Mouse (Mus musculus): ENCODE results near the gene Rpgr. TPM values are rescaled to one million over a fixed set of nuclear protein-coding genes. Genes with fewer than 3 reads are reported as not detected.

Rpgr gene
- 3.3 and 4.3 TPM in 2 replicates for polyA plus RNA-seq (2015; fragmentation: Nextera tagmentation; extraction: Ambion mirVana)

GRCm38 (mm10) chrX:10216410-10216949, at the start of gene Rpgr:
Gene Rpgr (minus strand): TSS chrX:10216920.
- WGBS (ENCODE audit: insufficient replicate concordance), result 11% methylated on average over 35 of the region's 47 CpGs
- Histone ChIP-seq H3K4me3 (replicated peaks) (peak within 1 kb of the TSS; percentile 65), H3K27ac (no peak within 1 kb of the TSS), H3K4me1 (replicated peaks) (no peaks in the 10 kb centered on the region), H3K4me2 (peak within 1 kb of the TSS; percentile 55), H3K9me3 (replicated peaks) (no peaks in the 10 kb centered on the region), H3K9ac (peak within 1 kb of the TSS; percentile 61), H3K27me3 (no peaks in the 10 kb centered on the region), H3K36me3 (no peaks in the 10 kb centered on the region)
- DNase-seq (peak; percentile 78), ATAC-seq (ENCODE audit: low read depth) (peak; percentile 96)

GRCm38 (mm10) chrX:10258260-10258659, 41.5 kb upstream of the Rpgr start:
- H3K4me1 ChIP-seq (replicated peaks), result no peaks in the 10 kb centered on the region
- H3K27me3 ChIP-seq, result no peaks in the 10 kb centered on the region
- WGBS (ENCODE audit: insufficient replicate concordance), result 57% methylated on average over 5 of the region's 5 CpGs
- no peak overlapping the region for H3K27ac ChIP-seq
- DNase-seq, result no peak
- no peak overlapping the region for H3K9ac ChIP-seq
- no peak for ATAC-seq (ENCODE audit: low read depth)
- H3K4me2 ChIP-seq, result no peak overlapping the region
- no peaks in the 10 kb centered on the region for H3K36me3 ChIP-seq
- no peak overlapping the region for H3K4me3 ChIP-seq (replicated peaks)
- H3K9me3 ChIP-seq (replicated peaks), result no peaks in the 10 kb centered on the region

GRCm38 (mm10) chrX:10257774-10258173, 41.1 kb upstream of the Rpgr start:
- ATAC-seq (ENCODE audit: low read depth) (no peak), DNase-seq (no peak)
- Histone ChIP-seq H3K36me3 (no peaks in the 10 kb centered on the region), H3K4me2 (no peak overlapping the region), H3K4me3 (replicated peaks) (no peak overlapping the region), H3K9me3 (replicated peaks) (no peaks in the 10 kb centered on the region), H3K9ac (no peak overlapping the region), H3K27ac (no peak overlapping the region), H3K4me1 (replicated peaks) (no peaks in the 10 kb centered on the region), H3K27me3 (no peaks in the 10 kb centered on the region)
- 77% methylated on average over 1 of the region's 1 CpGs for WGBS (ENCODE audit: insufficient replicate concordance)

GRCm38 (mm10) chrX:10251852-10252504, 35.3 kb upstream of the Rpgr start, which contains the start of gene Otc:
Gene Otc (plus strand): TSS chrX:10252305.
- no peak for DNase-seq
- Histone ChIP-seq H3K4me2 (peak within 1 kb of the TSS; percentile 21; the same call in 1 of the 2 replicates), H3K27me3 (no peaks in the 10 kb centered on the region), H3K4me3 (replicated peaks) (no peak within 1 kb of the TSS), H3K4me1 (replicated peaks) (no peaks in the 10 kb centered on the region), H3K27ac (no peak within 1 kb of the TSS), H3K9me3 (replicated peaks) (no peaks in the 10 kb centered on the region), H3K9ac (no peak within 1 kb of the TSS), H3K36me3 (no peaks in the 10 kb centered on the region)
- ATAC-seq (ENCODE audit: low read depth), result peak; percentile 45; the same call in 1 of the 2 replicates
- WGBS (ENCODE audit: insufficient replicate concordance), result 33% methylated on average over 2 of the region's 2 CpGs

- Histone ChIP-seq H3K36me3 (no peaks in the 10 kb centered on the region), H3K4me2 (no peak overlapping the region), H3K4me1 (replicated peaks) (no peaks in the 10 kb centered on the region), H3K27me3 (no peaks in the 10 kb centered on the region), H3K9me3 (replicated peaks) (no peaks in the 10 kb centered on the region), H3K27ac (no peak overlapping the region), H3K9ac (no peak overlapping the region), H3K4me3 (replicated peaks) (no peak overlapping the region)
- ATAC-seq (ENCODE audit: low read depth) (no peak), DNase-seq (no peak)
These were observed 34.6 kb upstream of the Rpgr start for GRCm38 (mm10) chrX:10251357-10251756.

- no peak overlapping the region for H3K27ac ChIP-seq
- H3K9ac ChIP-seq, result no peak overlapping the region
- no peaks in the 10 kb centered on the region for H3K36me3 ChIP-seq
- H3K27me3 ChIP-seq, result no peaks in the 10 kb centered on the region
- no peak for ATAC-seq (ENCODE audit: low read depth)
- H3K4me2 ChIP-seq, result no peak overlapping the region
- H3K4me3 ChIP-seq (replicated peaks), result no peak overlapping the region
- WGBS (ENCODE audit: insufficient replicate concordance), result 58% methylated on average over 3 of the region's 3 CpGs
- no peaks in the 10 kb centered on the region for H3K9me3 ChIP-seq (replicated peaks)
- no peak for DNase-seq
- H3K4me1 ChIP-seq (replicated peaks), result no peaks in the 10 kb centered on the region
These were observed 27.2 kb upstream of the Rpgr start for GRCm38 (mm10) chrX:10243916-10244315.

- Histone ChIP-seq H3K27me3 (no peaks in the 10 kb centered on the region), H3K4me3 (replicated peaks) (no peak overlapping the region), H3K4me1 (replicated peaks) (no peaks in the 10 kb centered on the region), H3K4me2 (no peak overlapping the region), H3K36me3 (no peaks in the 10 kb centered on the region), H3K9me3 (replicated peaks) (no peaks in the 10 kb centered on the region), H3K9ac (no peak overlapping the region), H3K27ac (no peak overlapping the region)
- 47% methylated on average over 4 of the region's 4 CpGs for WGBS (ENCODE audit: insufficient replicate concordance)
- DNase-seq (no peak), ATAC-seq (ENCODE audit: low read depth) (peak; percentile 47; the same call in 1 of the 2 replicates)
These were observed 22.8 kb upstream of the Rpgr start for GRCm38 (mm10) chrX:10239515-10239914.

- no peaks in the 10 kb centered on the region for H3K36me3 ChIP-seq
- H3K27ac ChIP-seq, result no peak overlapping the region
- ATAC-seq (ENCODE audit: low read depth), result no peak
- no peaks in the 10 kb centered on the region for H3K9me3 ChIP-seq (replicated peaks)
- no peaks in the 10 kb centered on the region for H3K4me1 ChIP-seq (replicated peaks)
- no peak overlapping the region for H3K4me3 ChIP-seq (replicated peaks)
- H3K27me3 ChIP-seq, result no peaks in the 10 kb centered on the region
- H3K4me2 ChIP-seq, result no peak overlapping the region
- no peak for DNase-seq
- 27% methylated on average over 3 of the region's 3 CpGs for WGBS (ENCODE audit: insufficient replicate concordance)
- no peak overlapping the region for H3K9ac ChIP-seq
These were observed 17.9 kb upstream of the Rpgr start for GRCm38 (mm10) chrX:10234617-10235016.

GRCm38 (mm10) chrX:10233051-10233450, 16.3 kb upstream of the Rpgr start:
- Histone ChIP-seq H3K27me3 (no peaks in the 10 kb centered on the region), H3K4me2 (no peak overlapping the region), H3K36me3 (no peaks in the 10 kb centered on the region), H3K27ac (no peak overlapping the region), H3K4me1 (replicated peaks) (no peaks in the 10 kb centered on the region), H3K4me3 (replicated peaks) (no peak overlapping the region), H3K9ac (no peak overlapping the region), H3K9me3 (replicated peaks) (no peaks in the 10 kb centered on the region)
- no peak for ATAC-seq (ENCODE audit: low read depth)
- WGBS (ENCODE audit: insufficient replicate concordance), result 60% methylated on average over 2 of the region's 2 CpGs
- DNase-seq, result no peak

GRCm38 (mm10) chrX:10219281-10219680, 2.6 kb upstream of the Rpgr start:
- Histone ChIP-seq H3K4me1 (replicated peaks) (no peaks in the 10 kb centered on the region), H3K4me3 (replicated peaks) (no peak overlapping the region), H3K27ac (no peak overlapping the region), H3K9me3 (replicated peaks) (no peaks in the 10 kb centered on the region), H3K27me3 (no peaks in the 10 kb centered on the region), H3K9ac (no peak overlapping the region), H3K36me3 (no peaks in the 10 kb centered on the region), H3K4me2 (no peak overlapping the region)
- 51% methylated on average over 6 of the region's 6 CpGs for WGBS (ENCODE audit: insufficient replicate concordance)
- no peak for ATAC-seq (ENCODE audit: low read depth)
- DNase-seq, result no peak

- H3K4me2 ChIP-seq, result peak overlapping the region; percentile 55
- H3K9me3 ChIP-seq (replicated peaks), result no peaks in the 10 kb centered on the region
- ATAC-seq (ENCODE audit: low read depth) (no peak), DNase-seq (no peak)
- peak overlapping the region; percentile 61 for H3K9ac ChIP-seq
- no peaks in the 10 kb centered on the region for H3K27me3 ChIP-seq
- H3K4me1 ChIP-seq (replicated peaks), result no peaks in the 10 kb centered on the region
- peak overlapping the region; percentile 65 for H3K4me3 ChIP-seq (replicated peaks)
- H3K27ac ChIP-seq, result no peak overlapping the region
- H3K36me3 ChIP-seq, result no peaks in the 10 kb centered on the region
- WGBS (ENCODE audit: insufficient replicate concordance), result 23% methylated on average over 16 of the region's 16 CpGs
These were observed 748 bp downstream of the Rpgr start for GRCm38 (mm10) chrX:10215972-10216371.

- ATAC-seq (ENCODE audit: low read depth) (no peak), DNase-seq (no peak)
- no peaks in the 10 kb centered on the region for H3K4me1 ChIP-seq (replicated peaks)
- no peaks in the 10 kb centered on the region for H3K36me3 ChIP-seq
- H3K9me3 ChIP-seq (replicated peaks), result no peaks in the 10 kb centered on the region
- H3K27ac ChIP-seq, result no peak overlapping the region
- WGBS (ENCODE audit: insufficient replicate concordance), result 56% methylated on average over 5 of the region's 5 CpGs
- H3K9ac ChIP-seq, result no peak overlapping the region
- no peak overlapping the region for H3K4me3 ChIP-seq (replicated peaks)
- H3K4me2 ChIP-seq, result no peak overlapping the region
- no peaks in the 10 kb centered on the region for H3K27me3 ChIP-seq
These were observed 10.8 kb downstream of the Rpgr start for GRCm38 (mm10) chrX:10205937-10206336.
